Mouse (Mus musculus): ENCODE measurements around the gene Tdgf1. TPM values are rescaled to one million over a fixed set of nuclear protein-coding genes. Genes with fewer than 3 reads are reported as not detected.

Gene Tdgf1
- polyA plus RNA-seq, 1 experiment from 2014 or later: not detected

DNA sequence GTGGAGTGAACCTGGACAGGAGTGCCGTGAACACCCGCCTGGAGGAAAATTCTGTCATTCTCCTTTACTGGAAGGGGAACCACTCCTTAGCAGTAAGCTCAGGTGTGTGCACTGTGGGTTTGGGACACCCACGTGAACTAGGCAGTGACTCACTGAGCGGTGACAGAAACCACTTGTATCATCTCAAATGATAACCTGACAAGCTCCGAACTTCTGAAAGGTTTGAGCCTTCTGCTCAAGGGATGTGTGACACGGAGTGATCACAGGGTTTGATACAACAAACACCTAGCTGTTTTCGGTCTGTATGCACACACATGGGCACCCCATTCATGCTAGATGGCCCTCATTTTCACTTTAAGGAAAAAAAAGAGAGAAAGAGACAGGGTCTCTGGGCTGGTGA, 29.2 kb downstream of the Tdgf1 start, which contains the start of gene Fam240a:
Gene Fam240a, minus strand, starts transcription at position 76 of the 400 bp plus-strand sequence.
- H3K4me2 ChIP-seq (ENCODE audit: low read length): no peak within 1 kb of the TSS
- no peak within 1 kb of the TSS for H3K27ac ChIP-seq
- H3K9ac ChIP-seq (ENCODE audit: low read depth, low read length): no peak within 1 kb of the TSS
- no peaks in the 10 kb centered on the region for H3K4me1 ChIP-seq (replicated peaks; ENCODE audit: insufficient read depth, low read length)
- no peak for DNase-seq (ENCODE audit: low spot score)
- no peaks in the 10 kb centered on the region for H3K9me3 ChIP-seq (replicated peaks; ENCODE audit: low read length)
- H3K36me3 ChIP-seq (ENCODE audit: insufficient read depth, low read length): no peaks in the 10 kb centered on the region
- no peaks in the 10 kb centered on the region for H3K27me3 ChIP-seq (ENCODE audit: insufficient read depth, low read length)
- 88% methylated on average over 7 of the region's 7 CpGs for WGBS
- no peak within 1 kb of the TSS for H3K4me3 ChIP-seq (replicated peaks; ENCODE audit: low read depth, low read length)
- TF ChIP-seq CTCF (IDR thresholded peaks at IDR 0.05; ENCODE audit: low read depth): no peak
- ATAC-seq (replicated peaks; ENCODE audit: low FRiP score, low read depth): no peak

DNA sequence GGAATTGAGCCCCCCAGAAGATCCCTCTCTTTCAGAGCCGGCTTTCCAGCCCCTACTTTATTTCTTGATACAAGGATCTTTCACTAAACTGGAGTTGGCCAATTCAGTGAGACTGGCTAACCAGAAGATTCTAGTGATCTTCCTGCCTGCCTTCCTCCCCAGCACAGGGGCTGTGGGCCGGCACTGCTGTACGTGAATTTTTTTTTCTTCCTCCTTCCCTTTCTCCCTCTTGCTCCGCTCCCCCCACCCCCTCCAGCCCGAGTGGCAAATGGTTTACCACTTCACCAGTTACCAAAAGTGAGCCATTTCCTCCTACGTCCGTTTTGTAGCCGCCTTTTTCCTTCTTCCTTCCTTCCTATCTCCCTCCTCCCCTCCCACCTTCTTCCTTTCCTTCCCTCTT, 30.5 kb downstream of the Tdgf1 start:
- no peak overlapping the region for H3K9ac ChIP-seq (ENCODE audit: low read depth, low read length)
- WGBS: 43% methylated on average over 8 of the region's 8 CpGs
- no peaks in the 10 kb centered on the region for H3K4me1 ChIP-seq (replicated peaks; ENCODE audit: insufficient read depth, low read length)
- no peak overlapping the region for H3K27ac ChIP-seq
- ATAC-seq (replicated peaks; ENCODE audit: low FRiP score, low read depth) (no peak), DNase-seq (ENCODE audit: low spot score) (no peak)
- no peaks in the 10 kb centered on the region for H3K36me3 ChIP-seq (ENCODE audit: insufficient read depth, low read length)
- TF ChIP-seq CTCF (IDR thresholded peaks at IDR 0.05; ENCODE audit: low read depth): no peak
- no peak overlapping the region for H3K4me3 ChIP-seq (replicated peaks; ENCODE audit: low read depth, low read length)
- no peaks in the 10 kb centered on the region for H3K27me3 ChIP-seq (ENCODE audit: insufficient read depth, low read length)
- no peak overlapping the region for H3K4me2 ChIP-seq (ENCODE audit: low read length)
- no peaks in the 10 kb centered on the region for H3K9me3 ChIP-seq (replicated peaks; ENCODE audit: low read length)

GRCm38 (mm10) chr9:110914631-110915236, 31.2 kb downstream of the Tdgf1 start:
- ATAC-seq (replicated peaks; ENCODE audit: low FRiP score, low read depth): no peak
- Histone ChIP-seq H3K4me3 (replicated peaks; ENCODE audit: low read depth, low read length) (no peak overlapping the region), H3K4me2 (ENCODE audit: low read length) (no peak overlapping the region), H3K27me3 (ENCODE audit: insufficient read depth, low read length) (no peaks in the 10 kb centered on the region), H3K9ac (ENCODE audit: low read depth, low read length) (no peak overlapping the region), H3K27ac (no peak overlapping the region), H3K36me3 (ENCODE audit: insufficient read depth, low read length) (no peaks in the 10 kb centered on the region), H3K4me1 (replicated peaks; ENCODE audit: insufficient read depth, low read length) (no peaks in the 10 kb centered on the region), H3K9me3 (replicated peaks; ENCODE audit: low read length) (no peaks in the 10 kb centered on the region)
- no peak for TF ChIP-seq CTCF (IDR thresholded peaks at IDR 0.05; ENCODE audit: low read depth)
- 62% methylated on average over 21 of the region's 21 CpGs for WGBS
- DNase-seq (ENCODE audit: low spot score): no peak

- H3K4me1 ChIP-seq (replicated peaks; ENCODE audit: insufficient read depth, low read length): no peaks in the 10 kb centered on the region
- no peak for DNase-seq (ENCODE audit: low spot score)
- no peak for TF ChIP-seq CTCF (IDR thresholded peaks at IDR 0.05; ENCODE audit: low read depth)
- no peak overlapping the region for H3K4me2 ChIP-seq (ENCODE audit: low read length)
- H3K36me3 ChIP-seq (ENCODE audit: insufficient read depth, low read length): no peaks in the 10 kb centered on the region
- H3K9ac ChIP-seq (ENCODE audit: low read depth, low read length): no peak overlapping the region
- H3K27me3 ChIP-seq (ENCODE audit: insufficient read depth, low read length): no peaks in the 10 kb centered on the region
- no peaks in the 10 kb centered on the region for H3K9me3 ChIP-seq (replicated peaks; ENCODE audit: low read length)
- ATAC-seq (replicated peaks; ENCODE audit: low FRiP score, low read depth): no peak
- WGBS: 77% methylated on average over 6 of the region's 6 CpGs
- no peak overlapping the region for H3K27ac ChIP-seq
- H3K4me3 ChIP-seq (replicated peaks; ENCODE audit: low read depth, low read length): no peak overlapping the region
Measured at GRCm38 (mm10) chr9:110909371-110909967, 36.5 kb downstream of the Tdgf1 start.

GRCm38 (mm10) chr9:110908631-110909016, 37.3 kb downstream of the Tdgf1 start:
- H3K27me3 ChIP-seq (ENCODE audit: insufficient read depth, low read length): no peaks in the 10 kb centered on the region
- H3K9me3 ChIP-seq (replicated peaks; ENCODE audit: low read length): no peaks in the 10 kb centered on the region
- no peak overlapping the region for H3K27ac ChIP-seq
- H3K4me3 ChIP-seq (replicated peaks; ENCODE audit: low read depth, low read length): no peak overlapping the region
- no peak for TF ChIP-seq CTCF (IDR thresholded peaks at IDR 0.05; ENCODE audit: low read depth)
- DNase-seq (ENCODE audit: low spot score): no peak
- no peaks in the 10 kb centered on the region for H3K4me1 ChIP-seq (replicated peaks; ENCODE audit: insufficient read depth, low read length)
- no peak for ATAC-seq (replicated peaks; ENCODE audit: low FRiP score, low read depth)
- no peaks in the 10 kb centered on the region for H3K36me3 ChIP-seq (ENCODE audit: insufficient read depth, low read length)
- no peak overlapping the region for H3K4me2 ChIP-seq (ENCODE audit: low read length)
- no peak overlapping the region for H3K9ac ChIP-seq (ENCODE audit: low read depth, low read length)
- WGBS: 94% methylated on average over 3 of the region's 3 CpGs

- no peaks in the 10 kb centered on the region for H3K4me1 ChIP-seq (replicated peaks; ENCODE audit: insufficient read depth, low read length)
- DNase-seq (ENCODE audit: low spot score) (no peak), ATAC-seq (replicated peaks; ENCODE audit: low FRiP score, low read depth) (no peak)
- no peaks in the 10 kb centered on the region for H3K36me3 ChIP-seq (ENCODE audit: insufficient read depth, low read length)
- H3K27ac ChIP-seq: no peak overlapping the region
- H3K9me3 ChIP-seq (replicated peaks; ENCODE audit: low read length): no peaks in the 10 kb centered on the region
- 89% methylated on average over 4 of the region's 4 CpGs for WGBS
- no peaks in the 10 kb centered on the region for H3K27me3 ChIP-seq (ENCODE audit: insufficient read depth, low read length)
- no peak overlapping the region for H3K4me3 ChIP-seq (replicated peaks; ENCODE audit: low read depth, low read length)
- TF ChIP-seq CTCF (IDR thresholded peaks at IDR 0.05; ENCODE audit: low read depth): no peak
- no peak overlapping the region for H3K4me2 ChIP-seq (ENCODE audit: low read length)
- no peak overlapping the region for H3K9ac ChIP-seq (ENCODE audit: low read depth, low read length)
Measured at GRCm38 (mm10) chr9:110907838-110908630, 37.9 kb downstream of the Tdgf1 start.
